Mouse (Mus musculus) adrenal gland (tissue): ENCODE measurements around the gene 1520401A03Rik.

Experiments used
- intact Hi-C: fragments of 180-260 bp; cut with DNase I; formaldehyde crosslinking; loops from one replicate; pipeline ENCODE4 v1.15.1; 2025

Gene 1520401A03Rik

DNA sequence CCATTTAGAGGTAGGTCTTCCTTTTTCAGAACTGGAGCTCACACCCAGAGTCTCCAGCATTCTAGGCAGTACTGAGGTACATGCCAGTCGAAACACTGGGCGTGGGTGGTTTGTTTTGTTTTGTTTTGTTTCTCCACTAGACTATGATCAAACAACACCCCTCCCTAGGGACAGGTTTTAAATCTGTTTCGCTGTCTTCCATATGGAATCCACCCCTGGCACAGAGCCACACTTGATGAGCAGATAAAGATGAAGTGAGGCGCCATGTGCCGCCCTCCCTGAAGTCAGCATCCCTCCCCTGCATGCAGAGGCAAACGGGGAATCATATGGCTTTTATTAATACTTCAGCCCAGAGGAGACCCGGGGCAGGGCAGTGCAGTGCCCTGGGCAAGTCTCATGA is 17.8 kb downstream of the 1520401A03Rik start:
- intact Hi-C loops: loop anchor here (2.0 to 5.0 kb wide), 2 partner anchors 42 to 132 kb away; partner anchors contain the start of gene Bicdl2

DNA sequence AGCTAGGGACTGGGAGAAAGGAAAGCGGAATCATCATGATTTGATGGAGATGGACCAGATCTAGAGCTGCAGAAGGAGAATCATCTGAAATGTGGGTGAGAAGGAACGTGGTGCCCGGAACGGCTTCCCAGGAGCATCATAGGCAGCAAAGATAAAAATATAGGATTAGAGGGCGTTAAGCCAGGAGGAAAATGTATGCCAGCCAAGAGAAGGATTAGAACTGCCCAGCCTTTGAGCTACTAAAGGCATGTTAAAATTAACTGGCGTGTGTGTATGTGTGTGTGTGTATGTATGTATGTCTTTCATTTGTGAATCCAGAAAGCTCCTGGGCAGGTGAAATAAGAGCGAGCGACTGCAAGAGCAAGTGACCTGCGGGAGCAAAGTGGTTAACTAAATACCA is 19.3 kb downstream of the 1520401A03Rik start:
- intact Hi-C loops: loop anchor here (5.0 kb wide), 1 partner anchor 41 kb away; the partner anchor contains the start of gene Bicdl2

GRCm38 (mm10) chr17:23700079-23700478 is 22.5 kb downstream of the 1520401A03Rik start:
- intact Hi-C loops: loop anchor here (5.0 kb wide), 1 partner anchor 38 kb away; the partner anchor contains the start of gene Bicdl2

DNA sequence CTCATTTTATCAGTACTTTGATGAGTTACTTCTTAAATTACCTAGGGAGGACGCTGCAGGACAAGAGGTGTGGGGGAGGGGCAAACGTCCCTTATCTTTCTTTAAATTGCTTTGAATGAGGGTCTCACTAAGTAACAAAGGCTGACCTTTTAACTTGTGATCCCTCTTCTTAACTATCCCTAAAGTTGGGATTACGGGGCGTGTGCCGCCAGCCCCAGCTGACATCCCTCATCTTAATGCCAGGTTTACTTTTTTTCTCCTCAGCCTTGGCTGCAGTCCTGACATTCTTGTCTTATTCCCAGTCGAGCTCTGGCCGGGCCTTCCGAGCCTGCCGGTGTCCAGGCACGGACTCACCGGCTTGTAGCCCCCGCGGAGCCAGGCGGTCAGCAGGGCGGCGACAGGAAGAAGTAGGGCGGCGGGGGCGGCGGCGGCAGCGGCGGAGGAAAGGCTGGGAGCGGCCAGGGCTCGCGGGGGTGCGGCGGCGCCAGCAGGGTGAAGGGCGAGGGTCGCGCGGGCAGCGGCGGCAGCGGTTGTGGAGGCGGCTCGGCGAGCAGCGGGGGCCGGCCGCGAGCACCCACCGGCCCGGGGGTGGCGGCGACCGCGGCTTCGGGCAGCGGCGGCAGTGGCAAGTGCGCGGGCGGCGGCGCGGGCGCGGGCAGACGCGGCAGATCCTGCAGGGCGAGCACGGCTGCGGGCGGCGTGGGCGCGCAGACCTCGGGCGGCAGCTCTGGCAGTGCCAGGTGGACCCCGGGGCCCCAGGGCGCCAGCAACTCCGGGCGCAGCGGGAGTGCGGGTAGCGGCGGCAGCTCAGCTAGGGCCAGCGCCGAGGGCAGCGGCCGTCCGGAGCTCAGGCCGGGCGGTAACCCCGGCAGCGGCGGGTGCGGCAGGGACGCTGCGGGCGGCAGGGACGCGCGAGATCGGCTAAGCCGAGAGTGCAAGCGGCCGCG is 23.2 kb downstream of the 1520401A03Rik start:
- intact Hi-C loops: loop anchor here (5.0 kb wide), 1 partner anchor 37 kb away; the partner anchor contains the start of gene Bicdl2

GRCm38 (mm10) chr17:23695801-23696200 is 26.8 kb downstream of the 1520401A03Rik start:
- intact Hi-C loops: no loop called here

DNA sequence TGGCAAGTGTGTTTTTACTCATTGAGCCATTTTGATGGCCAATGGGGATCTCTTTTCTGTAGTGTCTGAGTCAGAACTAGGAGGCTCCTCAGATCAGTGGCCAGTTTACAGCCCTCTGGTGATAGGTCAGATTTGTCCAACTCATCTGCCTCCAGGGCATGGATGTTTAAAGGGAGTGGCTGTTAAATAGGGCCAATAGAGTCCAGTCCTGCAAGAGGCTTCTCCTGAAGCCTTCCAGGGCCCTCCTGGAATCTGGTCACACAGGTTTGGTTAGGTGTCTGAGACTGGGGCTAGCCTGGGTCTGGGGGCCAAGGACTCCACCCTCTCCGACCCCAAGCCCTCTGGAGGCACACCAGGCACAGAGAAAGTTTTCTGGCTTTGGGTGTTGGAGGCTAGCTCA is 28.1 kb downstream of the 1520401A03Rik start:
- intact Hi-C loops: no loop called here

DNA sequence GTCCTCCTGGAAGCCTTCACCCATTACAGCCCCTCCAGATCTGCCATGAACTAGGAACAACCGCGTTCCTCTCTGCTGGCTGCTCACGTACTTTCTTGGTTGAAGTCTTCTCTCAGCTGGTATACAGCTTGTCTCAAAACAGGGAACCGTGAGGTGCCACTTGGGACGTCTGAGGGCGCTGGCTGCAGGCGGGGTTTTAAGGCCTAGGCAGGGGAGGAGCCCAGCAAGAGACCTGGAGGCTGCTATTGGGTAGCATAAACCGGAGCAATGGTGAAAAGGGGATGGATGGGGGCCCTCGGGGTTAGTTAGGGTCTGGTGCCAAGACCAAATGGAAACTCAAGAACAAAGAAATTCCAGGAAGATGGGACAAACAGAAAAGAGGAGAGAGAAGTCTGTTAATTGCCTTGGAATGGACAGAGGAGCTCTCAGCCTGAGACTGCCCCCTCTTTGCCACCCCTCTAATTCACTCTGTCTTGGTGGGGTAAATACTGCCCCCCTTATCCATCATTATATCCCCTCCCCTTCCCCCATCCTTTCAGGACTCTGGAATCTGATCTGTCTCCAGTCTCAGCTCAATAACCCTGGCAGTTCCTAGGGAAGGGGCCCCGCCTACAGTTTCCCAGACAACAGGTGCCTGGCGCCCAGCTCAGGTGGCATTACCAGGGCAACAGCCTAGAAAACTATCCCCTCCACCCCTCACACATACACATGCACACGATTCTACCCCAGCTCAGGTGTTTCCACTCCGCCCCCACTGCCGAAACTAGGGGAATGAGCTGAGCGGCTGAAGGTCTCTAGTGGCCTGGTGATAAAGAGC is 38.5 kb downstream of the 1520401A03Rik start, which contains the start of gene Cldn9:
Cldn9 (minus strand) TSS at position 171 of the 817 bp plus-strand sequence.
- intact Hi-C loops: no loop called here

GRCm38 (mm10) chr17:23683226-23683625 is 39.4 kb downstream of the 1520401A03Rik start:
- intact Hi-C loops: no loop called here

DNA sequence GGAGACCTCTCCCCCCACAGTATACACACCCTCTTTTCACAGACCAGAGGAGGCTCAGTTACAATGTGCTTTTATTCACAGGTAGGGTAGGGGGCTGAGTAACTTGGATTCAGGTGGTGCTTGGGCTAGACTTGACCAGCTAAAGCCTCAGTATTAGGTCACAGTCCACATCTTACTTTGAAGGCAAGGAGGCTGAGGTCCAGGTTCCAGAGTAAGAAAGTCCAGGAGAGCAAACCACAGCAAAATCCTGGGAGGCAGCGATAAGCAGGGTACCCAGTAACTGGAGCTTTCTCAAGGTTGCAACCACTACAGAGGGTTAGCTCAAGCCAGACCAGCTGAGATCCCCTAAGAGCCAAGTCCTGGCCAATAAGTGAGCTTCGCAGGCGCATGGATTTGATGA is 40.1 kb downstream of the 1520401A03Rik start:
- intact Hi-C loops: no loop called here

DNA sequence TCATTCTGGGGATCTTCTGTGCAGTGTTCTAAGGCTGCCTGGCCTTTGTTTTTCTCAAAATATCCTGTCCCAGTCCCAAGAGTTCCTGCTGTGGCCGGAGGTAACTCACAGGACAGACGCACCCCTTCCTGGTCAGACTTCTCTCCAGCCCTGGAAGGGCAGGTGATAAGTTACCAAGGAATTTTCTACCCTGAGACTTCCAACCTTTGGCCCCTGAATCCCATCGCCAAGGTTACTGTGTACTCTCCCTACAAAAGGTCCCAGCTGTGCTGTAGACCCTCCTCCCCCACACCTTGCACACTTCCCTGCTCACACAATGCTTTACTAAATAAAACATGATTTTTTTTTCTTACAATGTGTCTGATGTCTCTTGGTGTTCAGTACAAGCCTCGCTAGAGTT is 40.5 kb downstream of the 1520401A03Rik start:
- intact Hi-C loops: no loop called here

DNA sequence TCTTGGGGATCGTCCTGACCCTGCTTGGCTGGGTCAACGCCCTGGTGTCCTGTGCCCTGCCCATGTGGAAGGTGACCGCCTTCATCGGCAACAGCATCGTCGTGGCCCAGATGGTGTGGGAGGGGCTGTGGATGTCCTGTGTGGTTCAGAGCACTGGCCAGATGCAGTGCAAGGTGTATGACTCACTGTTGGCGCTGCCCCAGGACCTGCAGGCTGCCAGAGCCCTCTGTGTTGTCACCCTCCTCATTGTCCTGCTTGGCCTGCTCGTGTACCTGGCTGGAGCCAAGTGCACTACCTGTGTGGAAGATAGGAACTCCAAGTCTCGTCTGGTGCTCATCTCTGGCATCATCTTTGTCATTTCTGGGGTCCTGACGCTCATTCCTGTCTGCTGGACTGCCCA is 41.5 kb downstream of the 1520401A03Rik start:
- intact Hi-C loops: no loop called here

GRCm38 (mm10) chr17:23680336-23680735 is 42.2 kb downstream of the 1520401A03Rik start:
- intact Hi-C loops: no loop called here

GRCm38 (mm10) chr17:23679127-23679835 is 43.3 kb downstream of the 1520401A03Rik start, which contains the start of gene Cldn6:
TSS of gene Cldn6 (plus strand) at chr17:23679249.
- intact Hi-C loops: no loop called here

DNA sequence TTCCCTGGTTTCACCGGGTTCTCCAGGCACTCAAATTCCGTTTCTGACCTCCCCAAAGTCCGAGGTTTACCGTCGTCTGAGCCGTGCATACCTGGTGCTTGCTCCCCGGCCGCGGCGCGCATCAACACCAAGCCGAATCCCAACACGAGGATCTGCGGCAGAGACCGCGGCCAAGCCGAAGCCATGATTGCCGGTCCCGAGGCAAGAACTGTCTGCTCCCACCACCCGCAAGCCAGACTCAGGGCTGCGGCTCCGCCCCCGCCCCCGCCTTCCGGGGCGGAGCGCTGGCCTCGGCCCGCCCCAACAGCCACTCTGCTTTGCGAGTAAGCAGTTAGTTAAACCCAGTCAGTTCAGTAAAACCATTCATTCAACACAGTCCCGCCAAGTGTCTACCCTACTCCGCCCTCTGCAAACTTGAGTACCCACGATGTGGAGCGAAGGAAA is 45.3 kb downstream of the 1520401A03Rik start, which contains the start of gene Tnfrsf12a:
Tnfrsf12a (minus strand) TSS at position 233 of the 444 bp plus-strand sequence.
- intact Hi-C loops: no loop called here

DNA sequence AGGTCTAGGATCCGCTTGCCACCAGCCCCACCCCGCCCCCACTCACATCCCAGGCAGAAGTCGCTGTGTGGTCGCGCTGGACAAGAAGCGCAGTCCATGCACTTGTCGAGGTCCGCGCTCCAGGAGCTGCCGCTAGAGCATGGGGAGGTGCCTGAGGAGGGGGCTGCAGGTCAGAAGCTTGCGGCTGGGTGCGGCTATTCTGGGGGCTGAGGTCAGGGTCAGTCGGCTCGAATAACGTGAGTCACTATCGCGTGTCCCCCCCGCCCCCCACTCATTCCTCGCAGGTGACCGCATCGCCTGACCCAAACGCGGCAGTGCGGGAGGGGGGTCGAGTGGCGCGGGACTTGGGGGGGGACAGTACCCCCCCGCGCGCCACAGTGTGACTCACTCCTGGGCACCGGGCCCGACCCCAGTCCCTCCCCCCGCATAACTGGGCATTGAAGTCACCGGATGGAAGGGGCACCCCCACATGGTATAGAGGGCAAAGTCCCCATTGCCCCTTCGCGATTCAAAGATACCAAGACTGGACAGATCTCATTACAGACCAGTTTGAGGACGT is 46.0 kb downstream of the 1520401A03Rik start:
- intact Hi-C loops: no loop called here

DNA sequence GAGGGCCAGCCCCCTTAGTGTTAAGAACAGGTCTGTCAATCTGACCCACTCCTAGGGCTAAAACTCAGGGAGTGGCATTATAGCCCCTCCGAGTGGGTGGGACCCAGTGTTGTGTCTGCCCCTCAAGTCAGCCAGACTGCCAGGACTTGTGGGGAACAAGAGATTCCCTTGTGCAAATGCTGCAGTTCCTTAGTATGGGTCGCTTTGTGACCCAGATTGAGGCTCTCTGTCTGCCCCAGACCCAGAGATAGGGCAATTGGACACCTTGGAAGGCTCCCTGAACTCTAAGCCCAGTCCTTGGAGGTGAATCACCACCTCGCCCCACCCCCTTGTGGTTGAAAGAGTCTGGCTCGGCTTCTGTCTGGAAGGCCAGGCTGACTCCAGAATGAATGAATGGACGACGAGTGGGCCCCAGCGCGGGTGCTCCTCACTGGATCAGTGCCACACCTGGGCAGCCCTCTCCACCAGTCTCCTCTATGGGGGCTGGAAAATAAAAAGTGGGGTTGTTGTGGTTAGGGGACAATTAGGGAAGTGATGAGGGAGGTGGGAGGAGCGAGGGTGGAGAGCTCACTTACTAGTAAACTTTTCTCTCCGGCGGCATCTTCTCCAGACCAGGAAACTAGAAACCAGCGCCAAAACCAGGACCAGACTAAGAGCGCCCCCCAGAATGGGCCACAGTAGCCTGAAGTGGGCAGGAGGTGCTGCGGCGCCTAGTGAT is 46.9 kb downstream of the 1520401A03Rik start:
- intact Hi-C loops: no loop called here

DNA sequence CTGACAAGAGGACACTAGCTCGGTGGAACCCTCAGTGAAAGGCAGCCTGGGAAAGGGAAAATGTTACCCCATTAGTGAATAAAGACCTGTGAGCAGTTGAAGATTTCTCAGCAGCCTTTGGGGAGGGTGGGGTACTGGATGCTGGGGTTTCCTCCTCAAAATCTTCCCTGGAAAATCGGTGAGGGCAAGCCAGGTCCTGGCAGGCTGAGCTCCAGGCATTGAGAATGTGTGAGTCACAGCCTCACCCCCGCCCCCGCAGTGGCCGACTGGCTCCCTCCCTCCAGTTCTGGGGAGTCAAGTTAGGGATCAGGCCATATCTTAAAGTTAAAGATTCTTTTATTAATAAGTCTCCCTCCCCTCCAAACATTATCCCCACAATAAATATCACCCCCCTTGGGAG is 47.5 kb downstream of the 1520401A03Rik start:
- intact Hi-C loops: no loop called here

DNA sequence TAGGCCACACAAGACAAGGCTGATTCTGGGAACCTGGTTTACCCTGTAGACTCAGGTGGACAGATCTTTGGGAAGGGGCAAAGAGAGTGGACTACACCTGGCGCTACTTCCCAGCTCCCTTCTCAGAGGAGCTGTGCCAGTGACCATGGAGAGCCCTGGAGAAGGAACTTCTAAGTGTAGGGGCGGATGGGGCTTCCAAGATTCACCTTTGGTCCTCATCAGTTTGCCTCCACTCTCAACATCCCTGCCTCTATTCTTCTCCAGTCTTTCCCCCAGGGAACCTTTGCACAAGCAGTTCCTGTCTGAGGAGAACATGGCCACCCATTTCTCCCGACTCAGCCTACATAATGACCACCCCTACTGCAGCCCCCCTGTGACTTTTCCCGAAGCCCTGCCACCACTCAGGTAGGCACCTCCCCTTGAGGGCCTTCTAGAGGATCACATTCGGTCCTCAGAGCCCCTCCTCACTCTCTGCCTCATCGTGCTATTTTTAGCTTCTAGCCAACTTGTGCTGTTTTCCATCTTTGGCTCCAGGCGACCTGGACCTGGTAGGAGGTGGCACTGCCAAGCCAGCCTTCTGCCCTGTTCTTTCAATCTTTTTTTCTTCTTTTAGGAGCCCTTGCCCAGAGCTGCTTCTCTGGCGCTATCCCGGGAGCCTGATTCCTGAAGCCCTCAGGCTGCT is 48.2 kb downstream of the 1520401A03Rik start:
- intact Hi-C loops: no loop called here

- intact Hi-C loops: no loop called here
Measured at GRCm38 (mm10) chr17:23673424-23674073, 49.0 kb downstream of the 1520401A03Rik start, which contains the start of the genes Hcfc1r1 and Thoc6. TSS of gene Hcfc1r1 (plus strand) at chr17:23673596. TSS of gene Thoc6 (minus strand) at chr17:23673882.
